Mouse (Mus musculus) heart, embryonic 16.5 days (tissue): ENCODE results near the gene Aig1. TPM values are rescaled to one million over a fixed set of nuclear protein-coding genes. Genes with fewer than 3 reads are reported as not detected.
"Not testable (repeated sequence)": the region's sequence is repeated elsewhere in the genome, so short reads cannot be mapped to it uniquely, and the experiment has no call there.

Experiments used
- ATAC-seq: fragments of 200-750 bp; cut with Nextera tagmentation; replicated peaks from 2 replicates; pipeline ENCODE4 v1.8.0; 2017; ENCODE audit warnings: moderate number of reproducible peaks; ENCODE audit not compliant: insufficient read depth, low FRiP score; ENCODE audit errors: extremely low read depth
- H3K27ac ChIP-seq: fragments of 300-500 bp; sonication (generic); 2 replicates; pipeline ENCODE4 v1.5.1; 2014; ENCODE audit warnings: mild to moderate bottlenecking, low read length, control low read depth, moderate library complexity
- H3K27me3 ChIP-seq: fragments of 300-500 bp; sonication (generic); 2 replicates; pipeline ENCODE4 v1.6.1; 2014; ENCODE audit warnings: low read length, mixed read lengths; ENCODE audit not compliant: control insufficient read depth, insufficient read depth
- H3K36me3 ChIP-seq: fragments of 300-500 bp; sonication (generic); 2 replicates; pipeline ENCODE4 v1.6.1; 2014; ENCODE audit not compliant: control insufficient read depth, insufficient read depth
- H3K4me1 ChIP-seq: fragments of 300-500 bp; sonication (generic); 2 replicates; pipeline ENCODE4 v1.6.1; 2014; ENCODE audit warnings: low read length, mixed read lengths; ENCODE audit not compliant: control insufficient read depth, insufficient read depth
- H3K4me2 ChIP-seq: fragments of 300-500 bp; sonication (generic); 2 replicates; pipeline ENCODE4 v1.6.1; 2014; ENCODE audit warnings: low read depth, mild to moderate bottlenecking, control low read depth, low read length
- H3K4me3 ChIP-seq: fragments of 300-500 bp; sonication (generic); 2 replicates; pipeline ENCODE4 v1.5.1; 2014; ENCODE audit warnings: mild to moderate bottlenecking, control low read depth, low read length
- H3K9ac ChIP-seq: fragments of 300-500 bp; sonication (generic); 2 replicates; pipeline ENCODE4 v1.6.1; 2014; ENCODE audit warnings: low read length, control low read depth
- H3K9me3 ChIP-seq: fragments of 300-500 bp; sonication (generic); replicated peaks from 2 replicates; pipeline ENCODE4 v1.6.1; 2016; ENCODE audit warnings: low read length; ENCODE audit not compliant: control insufficient read depth
- whole genome bisulfite sequencing: fragments of 180-500 bp; shearing (Covaris S2); extraction: QIAGEN DNeasy Blood & Tissue Kit; methylation state at CpG from one replicate; pipeline ENCODE4 v1.1.7; 2014; 5-methylcytosine and 5-hydroxymethylcytosine counted together
- polyA plus RNA-seq: library from polyadenylated mRNA; unstranded; fragments of >200 nt; fragmentation: Nextera tagmentation; extraction: Ambion mirVana; gene quantifications from 2 replicates; pipeline ENCODE4 v1.2.1, GENCODE M21; 2015

The Aig1 gene
- 69.5 and 71.3 TPM in 2 replicates for polyA plus RNA-seq

DNA sequence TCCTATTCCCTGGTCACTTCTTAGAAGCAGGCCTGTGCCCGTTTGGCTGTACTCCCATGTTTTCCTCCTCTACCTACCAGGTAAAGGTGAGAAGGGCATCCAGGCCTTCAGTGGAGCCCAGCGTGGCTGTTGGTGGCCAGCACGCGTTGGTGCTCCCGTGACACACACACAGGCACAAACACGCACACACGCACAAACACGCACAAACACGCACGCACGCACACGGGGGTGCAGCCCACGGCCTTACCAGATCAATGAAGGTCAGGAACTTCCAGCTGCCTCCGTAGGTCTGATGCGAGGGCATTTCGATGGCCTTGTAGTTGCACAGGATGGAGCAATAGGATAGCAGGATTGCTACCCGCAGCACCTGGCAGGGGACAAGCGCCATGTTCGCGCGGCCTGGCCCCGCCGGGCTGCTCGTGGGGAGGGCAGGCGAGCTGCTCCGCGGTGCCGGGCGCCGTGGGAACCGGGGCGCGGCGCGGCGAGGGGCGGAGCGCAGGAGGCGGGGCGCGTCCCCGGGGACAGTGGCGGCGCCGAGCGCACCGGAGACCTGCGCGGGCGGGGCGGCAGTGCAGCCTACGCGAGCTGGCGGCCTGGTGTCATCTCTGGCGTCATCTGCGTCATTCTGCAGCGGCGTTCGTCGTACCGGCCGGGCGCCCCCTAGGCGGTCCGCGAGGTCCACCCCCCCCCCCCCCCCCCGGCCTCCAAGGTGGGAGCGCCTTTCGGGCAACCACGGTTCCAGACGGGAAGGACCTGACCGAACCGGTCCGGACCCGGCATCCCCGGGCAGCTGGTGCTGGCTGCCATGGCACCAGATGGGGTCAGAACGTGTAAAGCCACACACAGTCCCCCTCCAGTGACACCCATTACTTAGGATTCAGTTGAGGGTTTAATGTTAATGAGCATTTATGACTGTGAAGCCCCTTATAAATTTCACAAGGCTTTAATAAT lies at the start of gene Aig1:
Gene Aig1, minus strand, starts transcription at position 610 of the 951 bp plus-strand sequence.
- H3K4me3 ChIP-seq = peak within 1 kb of the TSS; percentile 81
- peak; percentile 87 for ATAC-seq
- no peaks in the 10 kb centered on the region for H3K36me3 ChIP-seq
- H3K9ac ChIP-seq = peak within 1 kb of the TSS; percentile 92
- peak within 1 kb of the TSS; percentile 81 for H3K4me2 ChIP-seq
- H3K9me3 ChIP-seq = no peaks in the 10 kb centered on the region
- H3K27ac ChIP-seq = peak within 1 kb of the TSS; percentile 88
- peaks cover 24% of the 10 kb centered on the region for H3K4me1 ChIP-seq
- WGBS = 3% methylated on average over 67 of the region's 77 CpGs
- no peaks in the 10 kb centered on the region for H3K27me3 ChIP-seq

DNA sequence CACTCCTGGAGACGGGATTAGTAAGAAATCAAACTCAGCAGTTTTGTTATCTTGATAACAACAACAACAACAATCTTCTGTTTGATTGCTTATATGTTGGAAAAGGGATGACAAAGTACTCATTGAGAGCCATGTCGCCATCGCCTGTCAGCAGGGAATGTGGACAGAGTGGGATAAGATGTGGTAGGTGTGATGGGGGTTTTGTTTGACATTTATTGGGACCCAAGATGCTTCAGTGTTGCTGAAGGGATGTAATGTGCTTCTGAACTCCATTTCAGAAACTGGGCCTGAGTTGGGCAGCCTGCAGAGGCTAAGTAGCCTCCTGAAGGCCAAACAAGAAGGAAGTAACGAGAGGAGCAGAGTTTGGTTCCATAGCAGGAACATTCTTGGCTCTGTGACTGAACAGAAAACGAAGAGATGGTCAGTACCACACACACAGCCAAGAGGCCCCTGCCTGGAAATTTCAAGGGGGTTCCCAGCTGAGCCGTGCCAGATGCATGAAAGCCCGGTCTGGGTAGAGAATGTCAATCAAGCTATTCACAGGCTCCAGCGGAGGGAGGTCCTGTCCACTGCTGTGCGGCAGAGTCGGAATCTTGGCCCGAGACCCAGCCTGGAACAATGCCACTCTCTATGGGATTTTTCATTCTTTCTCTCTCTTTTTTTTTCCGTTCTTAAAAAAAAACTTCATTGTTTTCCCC lies 48.0 kb upstream of the Aig1 start:
- Histone ChIP-seq H3K36me3 (no peaks in the 10 kb centered on the region), H3K4me1 (peaks cover 8% of the 10 kb centered on the region; the same call in 1 of the 2 replicates), H3K9ac (no peak overlapping the region; the same call in 1 of the 2 replicates), H3K27me3 (no peaks in the 10 kb centered on the region), H3K4me2 (peak overlapping the region; percentile 44; the same call in 1 of the 2 replicates), H3K4me3 (0 out of 2 replicates have a peak overlapping the region, but pooled peaks have one; percentile 3), H3K9me3 (no peaks in the 10 kb centered on the region), H3K27ac (peak overlapping the region; percentile 39; the same call in 1 of the 2 replicates)
- WGBS = 26% methylated on average over 12 of the region's 12 CpGs
- ATAC-seq = peak; percentile 73; the same call in 1 of the 2 replicates

DNA sequence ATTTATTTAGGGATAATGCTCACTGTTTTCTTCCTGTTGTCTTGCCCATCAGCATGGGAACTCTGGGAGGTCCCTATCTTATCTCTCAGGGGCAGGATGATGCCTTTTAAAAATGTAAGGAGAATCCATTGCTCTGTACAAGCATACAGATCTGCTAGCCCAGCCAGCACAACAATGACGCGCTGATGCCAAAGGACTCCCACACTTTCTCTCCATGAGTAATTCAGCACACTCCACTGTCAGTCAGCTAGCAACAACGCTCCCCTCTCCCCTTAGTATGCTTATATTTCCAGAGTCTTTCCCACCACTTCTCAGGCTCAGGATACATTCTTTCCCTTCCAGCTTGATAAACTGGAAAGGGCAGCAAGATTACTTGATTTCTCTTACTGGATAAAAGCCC lies 46.4 kb upstream of the Aig1 start:
- Histone ChIP-seq H3K27ac (no peak overlapping the region), H3K36me3 (no peaks in the 10 kb centered on the region), H3K4me1 (peaks cover 8% of the 10 kb centered on the region; the same call in 1 of the 2 replicates), H3K4me2 (no peak overlapping the region), H3K27me3 (no peaks in the 10 kb centered on the region), H3K9ac (no peak overlapping the region), H3K9me3 (no peaks in the 10 kb centered on the region), H3K4me3 (no peak overlapping the region)
- no peak for ATAC-seq
- WGBS = 48% methylated on average over 3 of the region's 3 CpGs

DNA sequence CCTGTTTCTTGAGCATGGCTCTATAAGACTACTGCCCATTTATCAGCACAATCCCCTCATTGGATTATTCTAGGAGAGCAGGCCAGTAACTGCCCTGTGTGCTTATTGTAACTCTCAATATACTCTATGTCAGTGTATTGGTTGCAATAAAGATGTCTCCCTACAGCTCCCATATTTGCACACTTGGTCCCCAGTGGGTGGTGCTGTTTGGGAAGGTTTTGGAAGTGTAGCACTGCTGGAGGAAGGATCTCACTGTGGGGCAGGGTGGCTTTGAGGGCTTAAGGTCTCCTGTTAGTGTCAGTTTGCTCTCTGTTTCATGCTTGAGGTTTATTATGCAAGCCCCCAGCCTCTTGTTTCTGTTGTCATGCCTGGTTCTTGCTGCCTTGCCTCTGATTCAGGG lies 44.9 kb upstream of the Aig1 start:
- H3K9ac ChIP-seq = no peak overlapping the region
- H3K4me3 ChIP-seq = no peak overlapping the region
- no peaks in the 10 kb centered on the region for H3K27me3 ChIP-seq
- H3K27ac ChIP-seq = no peak overlapping the region
- H3K4me2 ChIP-seq = no peak overlapping the region
- no peak for ATAC-seq
- H3K36me3 ChIP-seq = no peaks in the 10 kb centered on the region
- H3K4me1 ChIP-seq = peaks cover 8% of the 10 kb centered on the region; the same call in 1 of the 2 replicates
- H3K9me3 ChIP-seq = no peaks in the 10 kb centered on the region

DNA sequence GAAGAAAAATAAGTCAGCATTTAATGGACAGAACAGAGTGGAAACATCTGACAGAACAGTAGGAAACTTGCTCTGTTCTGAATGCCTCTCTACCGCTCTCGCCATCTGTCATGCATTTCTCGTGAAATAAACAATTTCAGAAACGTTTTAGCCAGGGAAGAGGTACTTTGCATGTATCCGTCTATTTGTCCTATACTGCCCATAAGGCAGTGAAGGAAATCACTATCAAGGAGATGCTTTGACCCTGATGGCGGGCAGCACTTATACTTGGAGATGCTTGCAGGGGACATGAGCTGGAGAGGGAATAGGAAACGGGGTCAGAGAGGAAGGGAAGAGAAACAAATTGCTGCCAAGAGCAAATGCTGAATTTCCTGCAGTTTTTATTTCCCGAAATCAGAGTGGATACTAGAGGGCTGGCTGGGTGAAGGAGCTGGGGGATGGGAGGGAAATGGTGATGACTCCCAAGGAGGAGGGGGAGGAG lies 37.5 kb upstream of the Aig1 start:
- H3K27me3 ChIP-seq = no peaks in the 10 kb centered on the region
- 0 out of 2 replicates have a peak, but pooled peaks cover 3% of the 10 kb centered on the region for H3K36me3 ChIP-seq
- no peak overlapping the region for H3K4me3 ChIP-seq
- H3K4me2 ChIP-seq = no peak overlapping the region
- H3K27ac ChIP-seq = no peak overlapping the region
- H3K4me1 ChIP-seq = no peaks in the 10 kb centered on the region
- H3K9me3 ChIP-seq = peaks cover 7% of the 10 kb centered on the region; the same call in 1 of the 2 replicates
- WGBS = 60% methylated on average over 8 of the region's 8 CpGs
- H3K9ac ChIP-seq = no peak overlapping the region
- ATAC-seq = no peak

DNA sequence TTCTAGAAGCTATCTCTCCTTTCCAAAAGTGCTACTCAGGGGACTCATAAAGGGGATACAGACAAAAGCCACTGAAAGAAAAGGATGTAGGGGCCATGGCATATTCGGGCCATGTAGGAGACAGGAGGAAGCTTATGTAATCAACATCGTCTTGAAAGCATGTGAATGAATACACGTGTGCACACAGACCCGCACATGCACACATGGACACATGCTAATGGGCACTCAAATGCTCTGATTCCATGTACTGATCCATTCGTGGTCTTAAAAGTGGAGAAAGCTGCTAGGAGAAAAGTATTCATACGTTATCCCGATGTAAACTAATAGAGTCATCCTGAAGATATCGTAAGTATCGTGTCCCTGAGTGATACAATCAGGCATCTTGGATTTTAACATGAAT lies 36.8 kb upstream of the Aig1 start:
- WGBS = 85% methylated on average over 9 of the region's 9 CpGs
- no peaks in the 10 kb centered on the region for H3K27me3 ChIP-seq
- H3K36me3 ChIP-seq = 0 out of 2 replicates have a peak, but pooled peaks cover 3% of the 10 kb centered on the region
- peaks cover 7% of the 10 kb centered on the region; the same call in 1 of the 2 replicates for H3K9me3 ChIP-seq
- H3K4me1 ChIP-seq = no peaks in the 10 kb centered on the region
- no peak overlapping the region for H3K4me3 ChIP-seq
- H3K27ac ChIP-seq = no peak overlapping the region
- ATAC-seq = no peak
- no peak overlapping the region for H3K9ac ChIP-seq
- H3K4me2 ChIP-seq = no peak overlapping the region

DNA sequence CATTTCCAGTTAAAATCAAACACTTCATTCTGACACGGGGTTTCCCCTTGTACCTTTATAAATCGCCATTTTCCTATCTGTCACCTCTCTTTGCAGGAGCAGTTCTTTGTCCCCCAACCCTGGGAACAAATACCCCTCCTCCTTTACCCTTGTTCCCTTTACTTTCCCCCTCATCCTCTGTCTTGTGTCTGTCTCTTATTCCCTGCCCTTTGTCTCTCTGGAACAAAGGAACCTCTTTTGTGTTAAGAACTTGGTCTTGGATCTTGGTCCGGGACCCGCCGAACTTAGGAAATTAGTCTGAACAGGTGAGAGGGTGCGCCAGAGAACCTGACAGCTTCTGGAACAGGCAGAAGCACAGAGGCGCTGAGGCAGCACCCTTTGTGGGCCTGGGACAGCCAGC lies 24.0 kb upstream of the Aig1 start:
- not testable (repeated sequence) for H3K9me3 ChIP-seq, ATAC-seq, H3K36me3 ChIP-seq, H3K4me3 ChIP-seq, H3K27ac ChIP-seq, H3K9ac ChIP-seq, H3K27me3 ChIP-seq, H3K4me1 ChIP-seq, H3K4me2 ChIP-seq
- 84% methylated on average over 6 of the region's 7 CpGs for WGBS

DNA sequence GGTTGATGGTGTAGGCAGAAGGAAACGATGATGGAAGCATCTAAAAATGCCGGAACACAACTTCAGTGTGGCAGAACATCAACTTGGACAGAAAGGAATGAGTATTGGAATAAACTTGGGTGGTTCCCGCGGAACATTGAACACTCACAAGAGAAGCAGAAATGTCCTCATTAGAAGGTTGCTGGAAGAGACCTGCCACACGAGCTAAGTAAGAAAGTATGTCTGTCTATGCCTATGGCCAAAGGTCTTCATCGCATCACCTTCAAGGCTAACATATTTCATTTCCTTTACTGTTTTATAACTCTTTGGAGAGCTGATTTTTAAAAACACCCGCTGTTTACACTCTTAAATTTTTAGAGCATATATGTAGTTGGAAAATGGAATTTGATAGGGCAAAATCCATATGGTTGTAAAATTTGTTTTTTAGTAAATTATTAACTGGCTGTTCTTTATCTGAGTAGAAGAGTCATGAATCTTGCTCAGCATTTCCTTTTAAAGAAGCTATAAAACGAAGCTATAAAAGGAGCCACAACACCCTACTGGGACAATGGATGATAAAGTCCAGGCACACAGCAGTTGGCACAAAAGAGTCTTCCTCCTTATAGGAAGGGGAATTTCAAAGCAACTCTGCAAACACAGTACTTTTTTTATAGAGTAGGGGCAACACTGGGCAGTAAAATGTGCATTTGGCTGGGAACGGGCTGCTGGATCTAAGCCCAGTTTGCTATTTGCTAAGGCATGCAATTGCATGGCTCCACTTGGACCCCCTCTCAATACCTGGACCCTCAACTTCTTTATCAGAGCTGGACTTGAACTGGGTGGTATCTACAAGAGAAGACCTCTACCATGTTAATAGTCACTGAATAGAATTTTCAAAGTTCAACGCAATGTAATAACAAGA lies 14.4 kb upstream of the Aig1 start:
- Histone ChIP-seq H3K4me3 (no peak overlapping the region), H3K27ac (no peak overlapping the region), H3K4me1 (no peaks in the 10 kb centered on the region), H3K9me3 (no peaks in the 10 kb centered on the region), H3K36me3 (no peaks in the 10 kb centered on the region), H3K27me3 (no peaks in the 10 kb centered on the region), H3K4me2 (no peak overlapping the region), H3K9ac (no peak overlapping the region)
- ATAC-seq = no peak
- 87% methylated on average over 10 of the region's 10 CpGs for WGBS
